26 mouse cellular contexts compared by ENCODE assay signal in the genomic region with DNA sequence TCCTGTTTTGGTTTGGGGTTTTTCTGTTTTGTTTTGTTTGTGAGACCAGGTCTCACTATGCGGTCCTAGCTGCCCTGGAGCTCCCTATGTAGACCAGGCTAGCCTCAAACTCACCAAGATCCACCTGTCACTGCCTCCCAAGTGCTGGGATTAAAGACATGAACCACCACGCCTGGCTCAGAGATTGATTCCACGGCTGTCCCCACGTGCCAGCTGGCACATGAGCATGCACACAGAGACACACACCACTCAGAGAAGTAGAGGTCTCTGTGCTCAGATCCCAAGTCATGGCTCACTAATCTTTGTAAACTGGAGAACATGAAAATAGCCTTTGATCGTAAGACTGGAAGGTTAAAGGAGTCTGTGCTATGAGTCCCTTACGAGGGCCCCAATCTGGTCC. TPM values are rescaled to one million over a fixed set of nuclear protein-coding genes. Genes with fewer than 3 reads are reported as not detected.
DNase-seq lines count a peak whose midpoint lies in the region; ATAC-seq and TF ChIP-seq lines count a peak whose summit lies in the region.
"Had no signal": no experiment of that assay in that cellular context is flagged by ENCODE, and none has a peak within 500 bp of the region (broad histone marks: within the 10 kb centered on the region; RNA-seq: fewer than 3 reads in every experiment).

No protein-coding gene starts in this region.

- H3K36me3 ChIP-seq in heart, embryonic 10.5 days = no peaks in the 10 kb centered on the region
- no peaks in the 10 kb centered on the region; the same call in none of the 2 replicates for H3K36me3 ChIP-seq in heart, adult 2 months (ENCODE audit: control insufficient read depth, insufficient read depth, low read length)
- H3K36me3 ChIP-seq in kidney, embryonic 15.5 days = no peaks in the 10 kb centered on the region
- no peaks in the 10 kb centered on the region for H3K36me3 ChIP-seq in kidney, adult 2 months (ENCODE audit: control insufficient read depth, insufficient read depth, low read length)
- H3K36me3 ChIP-seq: embryonic facial prominence, embryonic 13.5 days; embryonic facial prominence, embryonic 15.5 days; forebrain, embryonic 10.5 days; forebrain, embryonic 12.5 days had no signal

- H3K9ac ChIP-seq in heart, adult 2 months (ENCODE audit: low read depth, low read length) = no peak overlapping the region
- H3K9ac ChIP-seq in kidney, embryonic 15.5 days = no peak overlapping the region
- H3K9ac ChIP-seq: embryonic facial prominence, embryonic 13.5 days; embryonic facial prominence, embryonic 15.5 days; forebrain, embryonic 12.5 days had no signal

- no peak for TF ChIP-seq POLR2A in heart, adult 2 months (IDR thresholded peaks at IDR 0.05; ENCODE audit: insufficient read depth, low read depth, low read length)
- TF ChIP-seq POLR2A in kidney, adult 2 months (IDR thresholded peaks at IDR 0.05; ENCODE audit: low read depth, low read length) = no peak

- TF ChIP-seq EP300 in heart, adult 2 months (IDR thresholded peaks at IDR 0.05; ENCODE audit: insufficient read depth, low read depth, low read length) = no peak

- no peaks in the 10 kb centered on the region for H3K27me3 ChIP-seq in heart, embryonic 10.5 days (ENCODE audit: insufficient read depth, poor library complexity, severe bottlenecking)
- H3K27me3 ChIP-seq in heart, adult 2 months (ENCODE audit: control insufficient read depth, insufficient read depth, low read length) = no peaks in the 10 kb centered on the region
- no peaks in the 10 kb centered on the region; the same call in 1 of the 2 replicates for H3K27me3 ChIP-seq in kidney, embryonic 15.5 days
- no peaks in the 10 kb centered on the region for H3K27me3 ChIP-seq in kidney, adult 2 months (replicated peaks; ENCODE audit: control insufficient read depth, insufficient read depth, low read length)

- H3K4me1 ChIP-seq in heart, embryonic 10.5 days = peaks cover 46% of the 10 kb centered on the region
- H3K4me1 ChIP-seq in heart, adult 2 months (ENCODE audit: control insufficient read depth, insufficient read depth, low read length) = peaks cover 18% of the 10 kb centered on the region
- H3K4me1 ChIP-seq in kidney, embryonic 15.5 days = peaks cover 31% of the 10 kb centered on the region
- peaks cover 12% of the 10 kb centered on the region for H3K4me1 ChIP-seq in kidney, adult 2 months (ENCODE audit: control insufficient read depth, insufficient read depth, low read length)
- H3K4me1 ChIP-seq: embryonic facial prominence, embryonic 15.5 days had no signal

- no peaks in the 10 kb centered on the region for H3K9me3 ChIP-seq in heart, embryonic 10.5 days
- H3K9me3 ChIP-seq in kidney, embryonic 15.5 days (replicated peaks) = no peaks in the 10 kb centered on the region
- H3K9me3 ChIP-seq: embryonic facial prominence, embryonic 13.5 days; embryonic facial prominence, embryonic 15.5 days; forebrain, embryonic 10.5 days; forebrain, embryonic 12.5 days had no signal

- H3K4me3 ChIP-seq in gastrocnemius, adult 2 months = peak overlapping the region; percentile 57
- no peak overlapping the region for H3K4me3 ChIP-seq in heart, embryonic 10.5 days
- no peak overlapping the region for H3K4me3 ChIP-seq in heart, adult 2 months
- no peak overlapping the region for H3K4me3 ChIP-seq in kidney, embryonic 15.5 days (replicated peaks)
- H3K4me3 ChIP-seq in kidney, adult 2 months (ENCODE audit: insufficient read depth, low read depth, low read length) = no peak overlapping the region
- H3K4me3 ChIP-seq: embryonic facial prominence, embryonic 13.5 days; embryonic facial prominence, embryonic 15.5 days; erythroblast, embryonic 14.5 days; forebrain, embryonic 10.5 days; forebrain, embryonic 12.5 days had no signal

- peak overlapping the region; percentile 95 for H3K27ac ChIP-seq in gastrocnemius, adult 2 months
- H3K27ac ChIP-seq in heart, embryonic 10.5 days = peak overlapping the region; percentile 93; the same call in 1 of the 2 replicates
- no peak overlapping the region for H3K27ac ChIP-seq in heart, adult 2 months
- peak overlapping the region; percentile 56; the same call in 1 of the 2 replicates for H3K27ac ChIP-seq in kidney, embryonic 15.5 days
- no peak overlapping the region for H3K27ac ChIP-seq in kidney, adult 2 months (ENCODE audit: insufficient read depth, low read depth, low read length)
- H3K27ac ChIP-seq: embryonic facial prominence, embryonic 13.5 days; embryonic facial prominence, embryonic 15.5 days; forebrain, embryonic 12.5 days had no signal

- DNase-seq in gastrocnemius, adult 2 months = peak; percentile 59
- DNase-seq in gastrocnemius, postnatal 4 days (ENCODE audit: low spot score in 2 of 2) = no peak
- DNase-seq in heart, embryonic 10.5 days (ENCODE audit: low spot score) = no peak
- no peak for DNase-seq in heart, adult 2 months
- no peak for DNase-seq in kidney, adult 2 months
- DNase-seq: adrenal gland, adult 2 months; adrenal gland, postnatal 10 days; cerebellum, adult 11 months; cerebellum, adult 18-20 months; cerebellum, adult 8-10 months; cerebellum, adult 9-11 months; cerebellum, postnatal 14 days; cerebellum, postnatal 36 days; embryo, embryonic 11 days had no signal

- no peak for ATAC-seq in kidney, embryonic 15.5 days (replicated peaks; ENCODE audit: low FRiP score)
- ATAC-seq: forebrain, embryonic 14.5 days; forebrain, embryonic 16.5 days had no signal

- TF ChIP-seq CTCF in gastrocnemius, adult 2 months (IDR thresholded peaks at IDR 0.05) = no peak
- no peak for TF ChIP-seq CTCF in heart, adult 2 months (IDR thresholded peaks at IDR 0.05)
- no peak for TF ChIP-seq CTCF in kidney, adult 2 months (conservative IDR thresholded peaks at IDR 0.05; ENCODE audit: insufficient read depth, insufficient read length, low read depth, low read length)

- intact Hi-C loops in gastrocnemius, adult 2 months (cut with DNase I) = no loop called here
- intact Hi-C loops in heart, adult 2 months (cut with DNase I) = no loop called here

- 88% methylated on average over 6 of the region's 6 CpGs for WGBS in heart, embryonic 10.5 days
- 86% methylated on average over 6 of the region's 6 CpGs for WGBS in heart, adult 2 months
- 61% methylated on average over 6 of the region's 6 CpGs for WGBS in kidney, embryonic 15.5 days
- WGBS in kidney, adult 2 months = 69% methylated on average over 6 of the region's 6 CpGs

- H3K79me2 ChIP-seq in heart, adult 2 months (replicated peaks; ENCODE audit: control insufficient read depth, insufficient read depth, low read length) = no peaks in the 10 kb centered on the region

- no peak overlapping the region for H3K4me2 ChIP-seq in kidney, embryonic 15.5 days
- H3K4me2 ChIP-seq: embryonic facial prominence, embryonic 13.5 days; embryonic facial prominence, embryonic 15.5 days; forebrain, embryonic 12.5 days had no signal

RNA-seq across cellular contexts. Expression of gene Smtnl2, which starts 7.5 kb away (rescaled TPM):
- 100 to 1,000 TPM; 238 to 342 TPM for total RNA-seq in gastrocnemius, adult 2 months (2021)
- total RNA-seq in gastrocnemius, postnatal 4 days (2021) = 100 to 1,000 TPM; 160 to 187 TPM
- polyA plus RNA-seq in heart, embryonic 10.5 days (2016; fragmentation: Nextera tagmentation; extraction: Ambion mirVana) = 148 and 184 TPM in 2 replicates
- total RNA-seq in heart, adult 2 months (2021) = 10 to 100 TPM; 13.1 to 14.3 TPM
- polyA plus RNA-seq in heart, adult 2 months (2012; rRNA removed) = 12.7 and 18.9 TPM in 2 replicates
- 109 and 111 TPM in 2 replicates for polyA plus RNA-seq in kidney, embryonic 15.5 days (2015; fragmentation: Nextera tagmentation; extraction: Ambion mirVana)
- polyA plus RNA-seq in kidney, adult 2 months (2012; rRNA removed) = 20.3 and 22.1 TPM in 2 replicates
- polyA plus RNA-seq: erythroblast, embryonic 14.5 days had no signal

RNA-seq across cellular contexts. Expression of gene Ggt6, which starts 16.3 kb away (rescaled TPM):
- total RNA-seq in gastrocnemius, adult 2 months (2021) = 1 to 10 TPM in 1 of 2 experiments, under 1 TPM in 1; 0.67 to 5.5 TPM
- under 1 TPM; 0.23 to 0.32 TPM for total RNA-seq in gastrocnemius, postnatal 4 days (2021)
- not detected in 2 replicates for polyA plus RNA-seq in heart, embryonic 10.5 days (2016; fragmentation: Nextera tagmentation; extraction: Ambion mirVana)
- not detected for total RNA-seq in heart, adult 2 months (2021)
- 0.20 TPM in 1 of 2 replicates, not detected in the other for polyA plus RNA-seq in heart, adult 2 months (2012; rRNA removed)
- polyA plus RNA-seq in kidney, embryonic 15.5 days (2015; fragmentation: Nextera tagmentation; extraction: Ambion mirVana) = 0.87 and 0.95 TPM in 2 replicates
- polyA plus RNA-seq in kidney, adult 2 months (2012; rRNA removed) = 24.3 and 29.3 TPM in 2 replicates
- total RNA-seq: common myeloid progenitor, adult 5-6 weeks; MEL had no signal
- polyA plus RNA-seq: C2C12; embryonic facial prominence, embryonic 11.5 days; erythroblast, embryonic 14.5 days; forebrain, embryonic 10.5 days; forebrain, embryonic 12.5 days; forebrain, embryonic 14.5 days; forebrain, embryonic 16.5 days had no signal

RNA-seq across cellular contexts. Expression of gene Mybbp1a, which starts 22.1 kb away (rescaled TPM):
- total RNA-seq in gastrocnemius, adult 2 months (2021) = 10 to 100 TPM; 60.2 to 60.9 TPM
- total RNA-seq in gastrocnemius, postnatal 4 days (2021) = 10 to 100 TPM; 71.8 to 90.1 TPM
- 133 and 186 TPM in 2 replicates for polyA plus RNA-seq in heart, embryonic 10.5 days (2016; fragmentation: Nextera tagmentation; extraction: Ambion mirVana)
- 10 to 100 TPM; 42.7 to 46.1 TPM for total RNA-seq in heart, adult 2 months (2021)
- 21.8 and 30.6 TPM in 2 replicates for polyA plus RNA-seq in heart, adult 2 months (2012; rRNA removed)
- 162 and 184 TPM in 2 replicates for polyA plus RNA-seq in kidney, embryonic 15.5 days (2015; fragmentation: Nextera tagmentation; extraction: Ambion mirVana)
- 27.0 and 28.6 TPM in 2 replicates for polyA plus RNA-seq in kidney, adult 2 months (2012; rRNA removed)

RNA-seq across cellular contexts. Expression of gene Tekt1, which starts 56.8 kb away (rescaled TPM):
- total RNA-seq in gastrocnemius, adult 2 months (2021) = 1 to 10 TPM in 1 of 2 experiments, under 1 TPM in 1; 0.33 to 2.6 TPM
- total RNA-seq in gastrocnemius, postnatal 4 days (2021) = 1 to 10 TPM; 1.5 to 2.2 TPM
- 0.39 and 2.0 TPM in 2 replicates for polyA plus RNA-seq in heart, embryonic 10.5 days (2016; fragmentation: Nextera tagmentation; extraction: Ambion mirVana)
- total RNA-seq in heart, adult 2 months (2021) = not detected
- 0.49 TPM in 1 of 2 replicates, not detected in the other for polyA plus RNA-seq in heart, adult 2 months (2012; rRNA removed)
- 5.4 and 5.6 TPM in 2 replicates for polyA plus RNA-seq in kidney, embryonic 15.5 days (2015; fragmentation: Nextera tagmentation; extraction: Ambion mirVana)
- 0.13 TPM in 1 of 2 replicates, not detected in the other for polyA plus RNA-seq in kidney, adult 2 months (2012; rRNA removed)
- total RNA-seq: MEL had no signal
- polyA plus RNA-seq: C2C12; erythroblast, embryonic 14.5 days had no signal

Comparison
In these comparisons a context has a peak if more than half of its experiments do, and no peak if none do; other contexts are left out.
1. H3K27ac ChIP-seq: peak in gastrocnemius, adult 2 months (single experiment), heart, embryonic 10.5 days (single experiment) and kidney, embryonic 15.5 days (single experiment); none in heart, adult 2 months (single experiment) and kidney, adult 2 months (single experiment).
2. RNA of gene Ggt6, which starts 16.3 kb away (polyA plus RNA-seq): 24.3 to 29.3 TPM in kidney, adult 2 months; 0.87 to 0.95 TPM in kidney, embryonic 15.5 days, 0.20 TPM in heart, adult 2 months and not detected in heart, embryonic 10.5 days; every median in the first group is over 10 times any median in the second.